Mouse (Mus musculus) myocyte (in vitro differentiated cells): ENCODE data around the gene Srarp.

ENCODE experiments used
- CEBPB ChIP-seq: IDR thresholded peaks from 2 replicates; pipeline ENCODE4 v1.6.1; 2011; ENCODE audit warnings: mild to moderate bottlenecking, moderate library complexity; ENCODE audit not compliant: poor library complexity, insufficient read depth, severe bottlenecking
- E2F4 ChIP-seq: IDR thresholded peaks from one replicate; pipeline ENCODE4 v1.6.1; 2011; ENCODE audit warnings: mild to moderate bottlenecking, control low read depth, moderate library complexity; ENCODE audit not compliant: insufficient read depth
- MAX ChIP-seq: IDR thresholded peaks from one replicate; pipeline ENCODE4 v1.6.1; 2011; ENCODE audit warnings: low read depth, mild to moderate bottlenecking, control low read depth
- MYOD1 ChIP-seq, 3 experiments: IDR thresholded peaks; one replicate each; pipeline ENCODE4 v1.6.1; 2011; ENCODE audit warnings: control low read depth in 2 of 3, low read depth in 2 of 3, mild to moderate bottlenecking in 2 of 3, moderate library complexity in 1 of 3; ENCODE audit not compliant: insufficient read length in 2 of 3, control insufficient read depth in 1 of 3
- MYOG ChIP-seq, 3 experiments: IDR thresholded peaks; one replicate each; pipeline ENCODE4 v1.6.1; 2011; ENCODE audit warnings: control low read depth in 2 of 3, low read depth in 2 of 3, mild to moderate bottlenecking in 2 of 3; ENCODE audit not compliant: insufficient read length in 2 of 3, control insufficient read depth in 1 of 3, insufficient read depth in 1 of 3
- POLR2A ChIP-seq: IDR thresholded peaks from one replicate; pipeline ENCODE4 v1.6.1; 2011; ENCODE audit warnings: low read depth, mild to moderate bottlenecking, control low read depth, moderate library complexity; ENCODE audit not compliant: insufficient read length
- POLR2AphosphoS2 ChIP-seq: IDR thresholded peaks from one replicate; pipeline ENCODE4 v1.6.1; 2011; ENCODE audit warnings: low read depth, control low read depth; ENCODE audit not compliant: insufficient read length
- REST ChIP-seq: IDR thresholded peaks from one replicate; pipeline ENCODE4 v1.6.1; 2011; ENCODE audit warnings: mild to moderate bottlenecking, control low read depth, moderate library complexity; ENCODE audit not compliant: insufficient read depth, insufficient read length
- SRF ChIP-seq: IDR thresholded peaks from one replicate; pipeline ENCODE4 v1.6.1; 2011; ENCODE audit warnings: low read depth; ENCODE audit not compliant: control insufficient read depth, insufficient read length
- TCF12 ChIP-seq: IDR thresholded peaks from one replicate; pipeline ENCODE4 v1.6.1; 2011; ENCODE audit warnings: mild to moderate bottlenecking, control low read depth; ENCODE audit not compliant: poor library complexity, insufficient read depth, severe bottlenecking
- USF1 ChIP-seq: IDR thresholded peaks from one replicate; pipeline ENCODE4 v1.6.1; 2011; ENCODE audit warnings: low read depth, mild to moderate bottlenecking, control low read depth, moderate library complexity

DNA sequence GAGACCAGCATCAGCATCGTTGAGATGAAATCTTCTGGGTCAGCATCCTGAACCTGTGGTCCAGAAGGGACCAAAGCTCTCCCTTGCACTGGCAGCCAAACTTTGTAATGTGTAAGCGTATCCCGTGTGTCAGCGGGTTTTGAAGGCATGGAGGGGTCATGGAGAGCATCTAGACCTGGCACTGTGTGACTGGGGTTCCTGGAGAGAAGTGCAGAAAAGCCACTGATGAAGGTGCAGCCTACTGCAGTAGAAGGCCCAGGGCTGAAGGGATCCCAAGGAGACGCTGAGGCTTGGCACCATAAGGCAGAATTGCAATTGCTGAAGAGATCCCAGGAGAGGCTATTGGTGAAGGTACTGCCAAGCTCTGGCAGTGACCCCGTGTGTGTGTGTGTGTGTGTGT is 6.5 kb downstream of the Srarp start:
- TF ChIP-seq CEBPB, result no peak
- TF ChIP-seq POLR2AphosphoS2, result no peak
- TF ChIP-seq USF1, result no peak
- TF ChIP-seq POLR2A, result no peak
- TF ChIP-seq MAX, result no peak
- TF ChIP-seq E2F4, result no peak
- no peak for TF ChIP-seq SRF
- no peak for TF ChIP-seq TCF12
- TF ChIP-seq MYOG (IDR thresholded peaks at IDR 0.05; ENCODE audit: control insufficient read depth in 1 of 3, insufficient read depth in 1 of 3, insufficient read length in 2 of 3, low read depth in 2 of 3), result no peak
- no peak for TF ChIP-seq MYOD1 (IDR thresholded peaks at IDR 0.05; ENCODE audit: control insufficient read depth in 1 of 3, insufficient read length in 2 of 3, low read depth in 2 of 3)
- TF ChIP-seq REST, result no peak
